Mouse (Mus musculus) testis, adult 2 months (tissue): ENCODE data around the gene Taco1. TPM values are rescaled to one million over a fixed set of nuclear protein-coding genes. Genes with fewer than 3 reads are reported as not detected.

ENCODE experiments used
- H3K27ac ChIP-seq: fragments of 200-500 bp; 2 replicates; pipeline ENCODE4 v1.5.1; 2012; ENCODE audit warnings: low read depth, low read length; ENCODE audit not compliant: control insufficient read depth, insufficient read depth
- H3K27me3 ChIP-seq: fragments of 200-500 bp; 2 replicates; pipeline ENCODE4 v1.6.1; 2012; ENCODE audit warnings: mild to moderate bottlenecking, low read length, moderate library complexity; ENCODE audit not compliant: control insufficient read depth, insufficient read depth
- H3K36me3 ChIP-seq: fragments of 200-500 bp; 2 replicates; pipeline ENCODE4 v1.6.1; 2012; ENCODE audit warnings: mild to moderate bottlenecking, low read length; ENCODE audit not compliant: control insufficient read depth, insufficient read depth
- H3K4me1 ChIP-seq: fragments of 200-500 bp; 2 replicates; pipeline ENCODE4 v1.6.1; 2012; ENCODE audit warnings: low read length; ENCODE audit not compliant: control insufficient read depth, insufficient read depth
- H3K4me3 ChIP-seq: fragments of 200-500 bp; 2 replicates; pipeline ENCODE4 v1.5.1; 2012; ENCODE audit warnings: low read depth, mild to moderate bottlenecking, low read length, moderate library complexity, mixed read lengths; ENCODE audit not compliant: control insufficient read depth
- CTCF ChIP-seq: fragments of 200-500 bp; IDR thresholded peaks from 2 replicates; pipeline ENCODE4 v1.5.1; 2012; ENCODE audit warnings: low read depth, mild to moderate bottlenecking, inconsistent platforms, low read length, moderate library complexity; ENCODE audit not compliant: control insufficient read depth, insufficient read depth, insufficient replicate concordance
- POLR2A ChIP-seq: fragments of 200-500 bp; IDR thresholded peaks from 2 replicates; pipeline ENCODE4 v1.6.1; 2012; ENCODE audit warnings: low read depth, mild to moderate bottlenecking, inconsistent platforms, low read length, moderate library complexity; ENCODE audit not compliant: control insufficient read depth
- polyA plus RNA-seq: library from polyadenylated mRNA; depleted of rRNA; stranded (reverse); fragments of >200 nt; gene quantifications from 2 replicates; pipeline ENCODE4 v1.2.3, GENCODE M21; 2012

Taco1 gene
- polyA plus RNA-seq, 1 experiment = 3.5 TPM

DNA sequence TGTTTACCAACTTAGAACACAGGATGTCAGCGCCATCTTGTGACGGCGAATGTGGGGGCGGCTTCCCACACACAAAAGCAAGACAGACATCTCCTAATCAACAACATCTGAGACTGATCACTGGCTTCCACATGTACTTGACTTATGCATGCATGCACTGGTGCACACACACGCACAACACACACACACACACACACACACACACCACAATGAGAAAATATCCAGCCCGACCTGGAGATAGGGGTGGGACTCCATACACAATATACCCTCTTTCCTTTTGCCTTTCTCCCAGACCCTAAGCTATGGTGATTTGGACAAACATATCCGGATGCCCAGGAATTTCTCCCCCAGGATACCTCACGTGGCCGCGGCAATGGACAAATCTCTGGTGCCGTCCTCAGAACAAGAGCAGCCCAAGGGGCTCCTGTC lies 32.4 kb upstream of the Taco1 start:
- H3K27ac ChIP-seq = peak overlapping the region; percentile 50; the same call in 1 of the 2 replicates
- peaks cover 2% of the 10 kb centered on the region; the same call in 1 of the 2 replicates for H3K36me3 ChIP-seq
- no peak for TF ChIP-seq POLR2A
- no peak for TF ChIP-seq CTCF
- H3K4me1 ChIP-seq = no peaks in the 10 kb centered on the region; the same call in none of the 2 replicates
- H3K27me3 ChIP-seq = no peaks in the 10 kb centered on the region
- no peak overlapping the region for H3K4me3 ChIP-seq

DNA sequence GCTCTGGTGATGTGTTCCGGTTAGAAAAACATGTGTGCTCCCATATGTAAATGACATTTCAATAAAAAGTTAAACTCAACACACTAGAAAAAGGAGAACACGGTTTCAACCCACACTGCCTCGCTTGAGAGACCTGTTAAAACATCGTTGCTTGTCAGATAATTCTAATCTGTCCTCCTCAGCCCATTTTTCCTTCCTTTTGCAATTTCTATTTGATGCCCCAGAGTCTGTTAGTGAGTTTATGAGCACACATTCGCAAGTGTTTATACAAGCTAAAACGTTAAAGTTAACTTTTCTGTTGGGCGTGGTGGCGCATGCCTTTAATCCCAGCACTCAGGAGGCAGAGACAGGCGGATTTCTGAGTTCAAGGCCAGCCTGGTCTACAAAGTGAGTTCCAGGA lies 30.9 kb upstream of the Taco1 start:
- Histone ChIP-seq H3K27ac (no peak overlapping the region), H3K4me3 (no peak overlapping the region), H3K36me3 (peaks cover 2% of the 10 kb centered on the region; the same call in 1 of the 2 replicates), H3K4me1 (no peaks in the 10 kb centered on the region; the same call in none of the 2 replicates), H3K27me3 (no peaks in the 10 kb centered on the region)
- TF ChIP-seq POLR2A (no peak), CTCF (no peak)

DNA sequence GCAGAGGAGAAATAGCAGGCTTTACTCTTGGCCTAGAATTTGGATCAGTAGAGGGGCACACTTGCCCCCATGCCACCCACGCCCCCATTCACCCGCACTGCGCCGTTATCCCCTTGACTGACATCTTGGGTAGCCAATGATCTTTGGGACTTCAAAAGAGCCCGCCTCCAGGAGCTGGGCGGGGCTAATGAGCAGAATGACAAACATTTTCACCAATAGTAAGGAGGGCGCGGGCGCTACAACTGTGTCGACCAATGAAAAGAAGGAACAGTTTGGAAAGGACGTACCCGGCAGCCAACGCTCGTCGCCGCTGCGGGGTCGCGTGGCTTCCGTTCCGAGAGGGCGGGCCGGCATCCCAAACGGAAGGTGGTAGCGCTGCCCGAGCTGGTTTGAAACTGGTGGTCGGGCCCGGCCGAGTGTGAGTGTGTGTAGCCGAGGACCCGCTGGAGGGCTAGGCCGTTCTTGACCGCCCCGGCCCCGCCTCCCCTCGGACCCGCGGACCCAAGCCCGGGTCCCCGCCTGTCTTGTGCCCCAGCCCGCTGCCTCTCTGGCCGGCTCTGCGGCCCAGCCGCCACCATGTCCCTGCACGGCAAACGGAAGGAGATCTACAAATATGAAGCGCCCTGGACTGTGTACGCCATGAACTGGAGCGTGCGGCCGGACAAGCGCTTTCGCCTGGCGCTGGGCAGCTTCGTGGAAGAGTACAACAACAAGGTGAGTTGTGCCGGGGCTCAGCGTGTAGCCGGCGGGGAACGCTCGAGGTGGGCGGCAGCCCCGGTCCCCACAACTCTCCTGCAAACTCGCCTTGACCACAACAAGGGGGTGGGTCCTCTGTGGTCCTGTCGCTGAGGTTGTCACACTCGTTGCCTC lies 29.1 kb upstream of the Taco1 start, which contains the start of gene Dcaf7:
Gene Dcaf7 (plus strand): TSS at position 325 of the 870 bp plus-strand sequence.
- TF ChIP-seq POLR2A (peak; percentile 90), CTCF (no peak)
- Histone ChIP-seq H3K4me1 (no peaks in the 10 kb centered on the region; the same call in none of the 2 replicates), H3K4me3 (peak within 1 kb of the TSS; percentile 87), H3K36me3 (peaks cover 2% of the 10 kb centered on the region; the same call in 1 of the 2 replicates), H3K27ac (peak within 1 kb of the TSS; percentile 93), H3K27me3 (no peaks in the 10 kb centered on the region)

DNA sequence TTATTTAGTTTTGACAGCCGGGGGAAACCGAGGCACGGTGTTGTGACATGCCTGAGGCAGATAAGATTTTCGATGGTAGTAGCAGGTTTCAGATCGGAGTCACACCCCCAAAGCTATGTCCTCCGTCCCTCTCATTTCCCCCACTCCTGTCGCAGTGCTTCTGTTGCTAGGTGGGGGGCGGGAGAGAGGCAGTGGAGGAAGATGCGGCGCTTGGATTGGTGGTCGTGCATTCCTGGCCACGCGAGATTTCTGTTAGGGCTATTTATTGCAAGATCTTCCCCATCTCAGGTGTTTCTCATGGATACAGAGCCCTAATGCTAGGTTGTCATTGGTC lies 28.5 kb upstream of the Taco1 start:
- H3K27ac ChIP-seq = peak overlapping the region; percentile 79
- peak overlapping the region; percentile 87 for H3K4me3 ChIP-seq
- H3K27me3 ChIP-seq = no peaks in the 10 kb centered on the region
- H3K36me3 ChIP-seq = peaks cover 2% of the 10 kb centered on the region; the same call in 1 of the 2 replicates
- no peaks in the 10 kb centered on the region; the same call in none of the 2 replicates for H3K4me1 ChIP-seq
- TF ChIP-seq CTCF (no peak), POLR2A (no peak)

DNA sequence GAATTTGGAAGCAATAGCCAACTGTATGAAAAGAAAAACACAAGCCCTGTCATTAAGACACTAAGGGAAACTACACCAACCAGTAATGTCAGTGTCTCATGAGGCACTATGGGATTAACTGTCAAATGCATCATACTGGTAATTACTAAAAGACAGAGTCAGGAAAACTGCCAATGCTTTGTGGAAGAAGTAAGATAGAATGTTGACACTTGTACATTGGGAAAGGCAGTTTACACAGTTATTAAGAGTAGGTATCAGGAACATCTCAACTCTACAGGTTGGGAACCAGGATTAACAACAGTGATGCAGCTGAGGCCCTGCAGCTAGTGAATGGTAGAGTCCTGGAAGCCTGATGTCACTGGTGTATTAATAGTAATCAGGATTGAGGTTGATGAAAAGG lies 21.5 kb upstream of the Taco1 start:
- no peak overlapping the region for H3K27ac ChIP-seq
- H3K36me3 ChIP-seq = peaks cover 3% of the 10 kb centered on the region
- H3K27me3 ChIP-seq = no peaks in the 10 kb centered on the region
- H3K4me1 ChIP-seq = no peaks in the 10 kb centered on the region; the same call in 1 of the 2 replicates
- TF ChIP-seq CTCF = no peak
- H3K4me3 ChIP-seq = no peak overlapping the region

DNA sequence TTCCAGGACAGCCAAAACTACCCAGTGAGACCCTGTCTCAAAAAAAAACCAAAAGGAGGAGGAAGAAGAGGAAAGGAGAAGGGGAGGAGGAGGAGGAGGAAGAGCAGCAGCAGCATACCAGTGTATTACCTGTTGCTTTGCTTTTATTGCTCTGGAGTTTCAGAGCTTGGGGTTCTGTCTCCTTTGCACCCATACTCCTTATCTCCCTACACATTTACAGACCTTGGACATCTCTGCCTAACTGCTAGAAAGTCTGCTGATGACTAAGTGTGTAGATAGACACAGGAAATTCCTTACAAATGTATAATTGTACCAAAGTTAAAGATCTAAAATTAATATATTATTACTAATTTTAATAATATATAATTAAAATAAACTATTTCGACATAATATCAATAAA lies 20.6 kb upstream of the Taco1 start:
- peaks cover 3% of the 10 kb centered on the region for H3K36me3 ChIP-seq

DNA sequence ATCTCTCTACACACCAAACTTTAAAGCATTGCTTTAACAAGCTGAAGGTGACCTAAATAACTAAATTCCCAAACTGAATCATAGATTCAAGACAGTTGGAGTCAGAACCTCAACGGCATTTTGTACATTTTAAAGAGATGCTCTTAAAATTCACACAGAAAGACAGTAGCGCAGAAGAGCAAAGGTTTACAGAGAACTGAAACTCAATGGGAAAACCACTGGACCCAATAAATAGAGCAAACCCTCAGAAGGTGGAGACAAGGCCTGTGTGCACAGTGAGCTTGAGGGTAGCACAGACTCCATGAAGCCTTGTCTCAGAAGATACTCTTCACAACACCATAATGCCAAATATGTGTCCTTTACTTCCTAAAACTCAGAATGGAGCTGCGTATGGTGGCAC lies 20.1 kb upstream of the Taco1 start:
- Histone ChIP-seq H3K4me3 (no peak overlapping the region), H3K27ac (no peak overlapping the region), H3K4me1 (no peaks in the 10 kb centered on the region; the same call in 1 of the 2 replicates), H3K27me3 (no peaks in the 10 kb centered on the region), H3K36me3 (peaks cover 3% of the 10 kb centered on the region)
- TF ChIP-seq POLR2A (no peak), CTCF (no peak)

More for the DNA sequence above, 20.6 kb upstream of the Taco1 start:
- Histone ChIP-seq H3K27me3 (no peaks in the 10 kb centered on the region), H3K4me3 (no peak overlapping the region), H3K27ac (no peak overlapping the region), H3K4me1 (no peaks in the 10 kb centered on the region; the same call in 1 of the 2 replicates)
- TF ChIP-seq POLR2A (no peak), CTCF (no peak)
